Mouse (Mus musculus) forebrain, embryonic 16.5 days (tissue): ENCODE results near the gene Tns4. TPM values are rescaled to one million over a fixed set of nuclear protein-coding genes. Genes with fewer than 3 reads are reported as not detected.

Experiments
- ATAC-seq: fragments of 200-750 bp; cut with Nextera tagmentation; 2 replicates; pipeline ENCODE4 v1.8.0; 2017; ENCODE audit warnings: mild to moderate bottlenecking, moderate library complexity
- H3K27ac ChIP-seq: fragments of 300-500 bp; sonication (generic); 2 replicates; pipeline ENCODE4 v1.5.1; 2014; ENCODE audit warnings: low read length, control low read depth
- H3K27me3 ChIP-seq: fragments of 300-500 bp; sonication (generic); replicated peaks from 2 replicates; pipeline ENCODE4 v1.6.1; 2014; ENCODE audit warnings: low read length; ENCODE audit not compliant: control insufficient read depth, insufficient read depth
- H3K36me3 ChIP-seq: fragments of 300-500 bp; sonication (generic); 2 replicates; pipeline ENCODE4 v1.6.1; 2014; ENCODE audit not compliant: control insufficient read depth, insufficient read depth
- H3K4me1 ChIP-seq: fragments of 300-500 bp; sonication (generic); replicated peaks from 2 replicates; pipeline ENCODE4 v1.6.1; 2014; ENCODE audit warnings: low read length; ENCODE audit not compliant: control insufficient read depth, insufficient read depth
- H3K4me2 ChIP-seq: fragments of 300-500 bp; sonication (generic); 2 replicates; pipeline ENCODE4 v1.6.1; 2014; ENCODE audit warnings: mild to moderate bottlenecking, low read length, control low read depth
- H3K4me3 ChIP-seq: fragments of 300-500 bp; sonication (generic); replicated peaks from 2 replicates; pipeline ENCODE4 v1.5.1; 2014; ENCODE audit warnings: mild to moderate bottlenecking, low read length, control low read depth
- H3K9ac ChIP-seq: fragments of 300-500 bp; sonication (generic); replicated peaks from 2 replicates; pipeline ENCODE4 v1.6.1; 2014; ENCODE audit warnings: low read depth, low read length, control low read depth
- H3K9me3 ChIP-seq: fragments of 300-500 bp; sonication (generic); 2 replicates; pipeline ENCODE4 v1.6.1; 2016; ENCODE audit warnings: low read length; ENCODE audit not compliant: control insufficient read depth
- WGBS: fragments of 180-500 bp; shearing (Covaris S2); extraction: QIAGEN DNeasy Blood & Tissue Kit; methylation state at CpG from one replicate; pipeline ENCODE4 v1.1.7; 2014; 5-methylcytosine and 5-hydroxymethylcytosine counted together
- polyA plus RNA-seq: library from polyadenylated mRNA; unstranded; fragments of >200 nt; fragmentation: Nextera tagmentation; extraction: Ambion mirVana; gene quantifications from 2 replicates; pipeline ENCODE4 v1.2.1, GENCODE M21; 2015

Tns4 gene
- polyA plus RNA-seq, 1 experiment from 2014 or later: not detected

DNA sequence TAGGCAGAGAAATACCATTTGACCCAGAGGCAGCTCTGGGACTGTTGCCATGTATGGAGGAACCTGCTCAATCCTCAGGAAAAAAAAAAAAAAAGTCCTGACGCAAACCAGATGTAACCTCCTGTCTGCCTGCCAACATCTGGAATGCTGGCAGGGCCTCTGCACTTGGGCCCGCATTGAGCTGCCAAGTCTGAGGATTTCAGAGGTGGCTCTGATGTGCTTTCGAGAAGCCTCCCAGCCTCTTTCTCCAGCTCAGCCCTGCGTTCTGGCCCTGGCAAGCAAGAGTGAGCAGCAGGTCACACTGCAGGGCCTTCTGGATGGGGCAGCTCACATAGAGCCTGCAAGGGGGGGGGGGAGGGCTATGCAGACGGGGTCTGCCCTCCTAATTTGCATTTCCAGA is 42.0 kb downstream of the Tns4 start:
- Histone ChIP-seq H3K9me3 (no peaks in the 10 kb centered on the region), H3K4me1 (peaks cover 13% of the 10 kb centered on the region), H3K27me3 (no peaks in the 10 kb centered on the region), H3K9ac (no peak overlapping the region), H3K27ac (0 out of 2 replicates have a peak overlapping the region, but pooled peaks have one; percentile 20), H3K4me2 (no peak overlapping the region), H3K36me3 (no peaks in the 10 kb centered on the region), H3K4me3 (no peak overlapping the region)
- ATAC-seq: no peak
- 66% methylated on average over 4 of the region's 5 CpGs for WGBS

DNA sequence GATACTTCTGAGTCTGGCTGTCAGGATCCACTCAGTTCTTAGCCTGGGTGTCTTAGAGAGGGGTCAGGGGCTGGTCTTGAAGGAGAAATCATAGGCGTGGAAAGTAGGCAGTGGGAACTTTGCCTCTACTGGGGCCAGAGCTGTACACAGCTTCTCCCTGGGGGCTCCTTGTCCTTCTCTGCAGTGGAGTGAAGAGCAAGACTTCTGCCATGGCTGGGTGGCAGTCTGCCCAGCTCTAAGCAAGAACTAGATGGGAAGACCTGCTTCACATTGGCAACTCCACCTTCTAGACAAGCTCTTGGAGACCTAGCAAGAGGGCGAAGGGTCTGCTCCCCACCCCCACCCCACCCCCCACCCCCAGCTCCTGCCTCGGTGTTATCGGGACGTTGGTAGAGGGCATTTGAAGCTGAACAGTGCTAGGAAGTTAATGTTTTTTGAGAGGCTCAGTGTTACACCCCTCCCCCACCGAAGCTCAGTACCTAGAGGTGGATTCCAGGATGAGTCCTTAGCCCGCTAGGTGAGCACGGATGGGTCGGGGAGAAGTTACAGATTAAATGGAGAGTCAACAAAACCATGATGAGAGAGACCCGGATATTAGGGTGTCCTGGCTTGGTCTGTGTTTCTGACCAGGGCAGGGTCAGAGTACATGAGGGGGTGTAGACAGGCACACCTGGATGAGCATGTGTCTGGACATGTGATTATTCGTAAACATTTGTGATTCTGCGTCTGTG is 43.8 kb downstream of the Tns4 start:
- Histone ChIP-seq H3K4me3 (no peak overlapping the region), H3K9me3 (no peaks in the 10 kb centered on the region), H3K27ac (no peak overlapping the region), H3K27me3 (no peaks in the 10 kb centered on the region), H3K36me3 (no peaks in the 10 kb centered on the region), H3K4me1 (peaks cover 22% of the 10 kb centered on the region), H3K9ac (no peak overlapping the region), H3K4me2 (no peak overlapping the region)
- ATAC-seq: no peak
- WGBS: 92% methylated on average over 12 of the region's 12 CpGs

DNA sequence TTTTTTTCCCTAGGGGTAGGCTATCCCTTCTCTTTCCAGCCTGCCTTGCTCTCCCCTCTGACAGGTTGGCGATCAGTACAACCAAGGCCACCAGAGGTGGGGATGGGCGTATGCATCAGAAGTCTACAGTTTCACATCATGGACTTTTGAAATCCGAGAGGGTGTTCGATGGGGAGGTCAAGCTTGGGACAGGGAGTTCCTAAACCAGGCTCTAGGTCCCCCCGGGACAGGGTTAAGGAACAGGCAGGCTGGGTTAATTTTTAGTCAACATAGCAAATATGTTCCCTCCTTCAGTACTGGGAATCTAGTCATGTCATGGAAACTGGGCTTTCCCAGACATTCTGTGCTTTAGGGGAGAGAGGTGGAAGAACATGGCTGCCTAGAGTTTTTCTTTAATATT is 44.8 kb downstream of the Tns4 start:
- Histone ChIP-seq H3K9me3 (no peaks in the 10 kb centered on the region), H3K36me3 (no peaks in the 10 kb centered on the region), H3K4me3 (no peak overlapping the region), H3K9ac (no peak overlapping the region), H3K4me1 (peaks cover 30% of the 10 kb centered on the region), H3K4me2 (no peak overlapping the region), H3K27ac (no peak overlapping the region), H3K27me3 (no peaks in the 10 kb centered on the region)
- no peak for ATAC-seq
- 95% methylated on average over 5 of the region's 5 CpGs for WGBS

DNA sequence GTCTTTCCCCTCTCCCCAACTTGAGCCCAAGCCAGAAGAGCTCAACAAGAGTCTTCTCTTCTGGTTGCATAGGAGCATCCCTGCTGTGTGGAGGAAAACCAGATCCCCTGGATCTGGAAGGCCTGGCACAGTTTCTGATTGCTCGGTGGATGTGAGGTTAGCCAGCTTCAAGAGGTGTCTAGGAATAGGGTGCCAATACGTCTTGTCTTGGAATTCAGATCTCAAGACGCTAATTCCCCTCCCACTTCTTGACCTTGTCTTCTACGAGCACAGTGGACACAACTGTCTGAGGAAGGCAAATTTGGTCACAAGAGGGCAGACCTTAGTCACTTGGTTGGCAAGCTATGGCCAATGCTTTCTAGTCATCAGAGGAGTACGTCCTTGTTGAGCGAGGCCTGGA is 45.5 kb downstream of the Tns4 start:
- Histone ChIP-seq H3K9ac (no peak overlapping the region), H3K27me3 (no peaks in the 10 kb centered on the region), H3K4me2 (no peak overlapping the region), H3K4me1 (peaks cover 30% of the 10 kb centered on the region), H3K4me3 (no peak overlapping the region), H3K27ac (no peak overlapping the region), H3K36me3 (no peaks in the 10 kb centered on the region), H3K9me3 (no peaks in the 10 kb centered on the region)
- no peak for ATAC-seq
- 90% methylated on average over 6 of the region's 6 CpGs for WGBS

DNA sequence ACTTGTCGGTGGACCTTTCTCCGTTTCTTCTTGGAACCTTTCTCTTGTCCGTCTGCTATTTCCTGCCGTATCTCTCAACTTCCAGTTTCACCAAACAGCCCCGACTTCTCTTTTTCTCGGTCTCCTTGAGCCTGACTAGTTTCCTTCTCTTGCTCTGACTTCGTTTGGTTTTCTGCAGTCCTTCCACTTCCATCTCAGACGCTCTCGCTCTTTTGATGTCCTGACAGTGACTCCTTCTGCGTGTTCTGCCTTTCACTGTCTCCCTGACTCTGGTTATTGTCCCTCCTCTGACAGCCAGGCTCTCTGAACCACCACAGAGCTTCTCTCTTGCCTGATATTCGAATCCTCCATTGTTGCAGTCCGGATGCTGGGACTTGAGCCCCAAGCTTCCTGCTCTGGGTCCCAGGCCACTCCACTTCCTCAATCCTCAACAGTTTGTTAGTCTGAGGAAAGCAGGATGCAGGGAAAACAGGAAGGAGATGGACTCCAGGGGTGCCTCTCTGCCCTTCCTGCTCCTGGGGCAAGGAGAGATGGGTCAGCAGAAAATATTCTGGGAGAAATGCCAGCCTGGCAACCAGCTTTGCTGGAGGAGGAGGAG is 46.2 kb downstream of the Tns4 start:
- Histone ChIP-seq H3K27ac (peak overlapping the region; percentile 2; the same call in 1 of the 2 replicates), H3K9ac (no peak overlapping the region), H3K4me2 (peak overlapping the region; percentile 99), H3K4me1 (peaks cover 30% of the 10 kb centered on the region), H3K36me3 (no peaks in the 10 kb centered on the region), H3K9me3 (no peaks in the 10 kb centered on the region), H3K27me3 (no peaks in the 10 kb centered on the region), H3K4me3 (peak overlapping the region; percentile 75)
- WGBS: 56% methylated on average over 12 of the region's 12 CpGs
- ATAC-seq: no peak

DNA sequence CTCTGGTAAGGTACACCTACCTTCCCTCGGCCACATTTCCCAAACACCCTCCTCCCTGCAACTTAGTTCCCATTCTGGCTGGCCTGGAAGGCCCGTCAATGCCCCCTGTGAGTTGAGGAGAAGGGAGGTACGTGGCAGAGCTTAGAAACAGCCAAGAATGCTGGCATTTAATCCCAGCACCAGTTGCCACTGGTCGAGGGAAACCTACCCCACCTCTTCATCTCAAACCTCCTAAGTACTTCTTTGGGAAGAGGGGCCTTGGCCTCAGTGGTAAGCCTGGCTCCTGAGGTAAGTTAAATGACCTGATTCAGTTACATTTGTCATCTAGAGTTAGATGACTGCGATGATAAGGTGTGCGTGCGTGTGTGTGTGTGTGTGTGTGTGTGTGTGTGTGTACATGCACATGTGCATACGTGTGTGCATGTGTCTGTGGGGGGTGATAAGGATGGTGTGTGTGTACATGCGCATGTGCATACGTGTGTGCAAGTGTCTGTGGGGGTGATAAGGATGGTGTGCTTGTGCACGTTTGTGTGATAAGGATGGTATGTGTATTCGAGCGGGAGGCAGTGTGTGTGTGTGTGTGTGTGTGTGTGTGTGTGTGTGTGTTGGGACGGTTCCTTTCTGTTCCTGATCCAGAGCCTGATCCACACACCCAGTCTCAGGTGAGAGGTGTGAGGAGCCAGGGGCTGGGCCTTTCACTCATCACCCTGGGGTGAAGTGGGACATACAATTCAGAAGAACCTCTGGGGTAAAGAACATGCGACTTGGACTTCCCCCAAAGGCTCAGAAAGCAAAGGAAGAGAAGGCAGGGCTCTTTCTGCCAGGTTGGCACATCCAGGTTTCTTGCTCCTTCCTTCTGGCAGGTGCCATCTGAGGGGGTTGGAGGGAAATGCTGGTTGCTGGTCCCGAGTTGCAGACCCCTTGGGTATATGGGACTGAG is 47.0 kb downstream of the Tns4 start:
- H3K4me2 ChIP-seq: peak overlapping the region; percentile 99
- H3K9me3 ChIP-seq: no peaks in the 10 kb centered on the region
- WGBS: 53% methylated on average over 16 of the region's 16 CpGs
- peak overlapping the region; percentile 89 for H3K9ac ChIP-seq
- peaks cover 27% of the 10 kb centered on the region for H3K4me1 ChIP-seq
- ATAC-seq: no peak
- no peaks in the 10 kb centered on the region for H3K36me3 ChIP-seq
- no peaks in the 10 kb centered on the region for H3K27me3 ChIP-seq
- peak overlapping the region; percentile 95 for H3K27ac ChIP-seq
- peak overlapping the region; percentile 75 for H3K4me3 ChIP-seq

DNA sequence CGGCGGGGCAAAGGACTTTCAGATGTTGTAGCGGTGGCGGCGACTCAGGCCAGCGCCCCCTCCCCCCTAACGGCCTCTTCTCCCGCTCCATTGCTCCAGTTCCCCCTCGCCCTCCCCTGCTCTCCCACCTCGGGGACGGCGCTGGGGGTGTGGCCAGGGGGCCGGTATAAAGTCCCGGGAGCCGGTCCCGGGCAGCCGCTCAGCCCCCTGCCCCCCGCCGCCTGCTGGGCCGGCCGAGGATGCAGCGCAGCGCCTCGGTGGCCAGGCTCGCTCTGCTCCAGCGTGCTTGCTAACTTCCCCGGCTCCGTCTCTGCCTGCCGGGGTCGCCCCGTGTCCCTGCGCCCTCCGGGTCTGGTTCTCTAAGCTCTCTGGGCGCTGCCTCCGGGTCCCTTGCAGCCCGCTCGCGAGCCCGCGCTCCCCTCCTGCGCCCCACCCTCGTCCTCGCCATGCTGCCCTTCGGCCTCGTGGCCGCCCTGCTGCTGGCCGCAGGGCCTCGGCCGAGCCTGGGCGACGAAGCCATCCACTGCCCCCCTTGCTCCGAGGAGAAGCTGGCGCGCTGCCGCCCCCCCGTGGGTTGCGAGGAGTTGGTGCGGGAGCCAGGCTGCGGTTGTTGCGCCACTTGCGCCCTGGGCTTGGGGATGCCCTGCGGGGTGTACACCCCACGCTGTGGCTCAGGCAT is 47.9 kb downstream of the Tns4 start, which contains the start of gene Igfbp4:
Gene Igfbp4 (plus strand): TSS at position 194 of the 679 bp plus-strand sequence.
- peak within 1 kb of the TSS; percentile 75 for H3K4me3 ChIP-seq
- under 1% methylated on average over 59 of the region's 63 CpGs for WGBS
- peak; percentile 73 for ATAC-seq

DNA sequence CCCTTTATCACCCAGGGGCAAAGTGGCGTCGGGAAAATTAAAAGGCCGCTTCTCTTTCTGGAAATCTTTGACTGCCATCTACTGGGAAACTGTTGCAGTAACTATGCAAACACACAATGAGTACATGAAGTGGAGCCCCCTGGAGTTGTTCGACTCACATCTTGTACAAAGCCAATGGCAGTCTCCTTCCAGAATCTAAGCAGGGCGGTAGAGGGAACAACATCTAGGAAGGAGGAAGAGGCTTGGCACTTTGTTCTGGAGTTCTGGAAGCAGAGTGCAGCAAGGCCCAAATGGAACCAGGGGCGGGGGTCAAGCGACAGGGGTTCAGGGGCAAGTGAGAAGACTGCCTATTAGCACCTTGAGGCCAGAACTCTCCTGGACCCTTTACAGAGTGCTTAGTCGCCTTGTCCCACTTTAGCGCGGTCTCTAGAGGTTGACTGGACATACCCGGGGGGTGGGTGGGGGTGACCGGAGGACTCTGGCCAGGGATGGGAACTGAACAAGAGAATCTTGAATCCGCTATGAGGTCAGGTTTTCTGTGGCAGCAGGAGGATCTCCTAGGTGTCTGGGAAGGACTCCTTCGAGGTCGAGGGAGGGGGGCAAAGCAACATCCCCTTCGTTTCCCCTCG is 48.6 kb downstream of the Tns4 start:
- no peaks in the 10 kb centered on the region for H3K36me3 ChIP-seq
- no peaks in the 10 kb centered on the region for H3K9me3 ChIP-seq
- H3K27me3 ChIP-seq: no peaks in the 10 kb centered on the region
- peak overlapping the region; percentile 89 for H3K9ac ChIP-seq
- H3K4me1 ChIP-seq: peaks cover 25% of the 10 kb centered on the region
- WGBS: under 1% methylated on average over 16 of the region's 17 CpGs
- H3K27ac ChIP-seq: peak overlapping the region; percentile 95
- H3K4me2 ChIP-seq: peak overlapping the region; percentile 99
- peak; percentile 45; the same call in 1 of the 2 replicates for ATAC-seq
- H3K4me3 ChIP-seq: peak overlapping the region; percentile 75

More for the DNA sequence above, 47.9 kb downstream of the Tns4 start, which contains the start of gene Igfbp4:
- H3K27ac ChIP-seq: peak within 1 kb of the TSS; percentile 95
- H3K4me2 ChIP-seq: peak within 1 kb of the TSS; percentile 99
- H3K27me3 ChIP-seq: no peaks in the 10 kb centered on the region
- H3K9ac ChIP-seq: peak within 1 kb of the TSS; percentile 89
- no peaks in the 10 kb centered on the region for H3K9me3 ChIP-seq
- H3K4me1 ChIP-seq: peaks cover 25% of the 10 kb centered on the region
- no peaks in the 10 kb centered on the region for H3K36me3 ChIP-seq
